Mouse (Mus musculus): ENCODE measurements around the gene Arhgap42. TPM values are rescaled to one million over a fixed set of nuclear protein-coding genes. Genes with fewer than 3 reads are reported as not detected.
A peak's percentile ranks its signal among the peaks of the same experiment; 100 is the strongest.

The Arhgap42 gene
- total RNA-seq, 1 experiment: 4.3 TPM

DNA sequence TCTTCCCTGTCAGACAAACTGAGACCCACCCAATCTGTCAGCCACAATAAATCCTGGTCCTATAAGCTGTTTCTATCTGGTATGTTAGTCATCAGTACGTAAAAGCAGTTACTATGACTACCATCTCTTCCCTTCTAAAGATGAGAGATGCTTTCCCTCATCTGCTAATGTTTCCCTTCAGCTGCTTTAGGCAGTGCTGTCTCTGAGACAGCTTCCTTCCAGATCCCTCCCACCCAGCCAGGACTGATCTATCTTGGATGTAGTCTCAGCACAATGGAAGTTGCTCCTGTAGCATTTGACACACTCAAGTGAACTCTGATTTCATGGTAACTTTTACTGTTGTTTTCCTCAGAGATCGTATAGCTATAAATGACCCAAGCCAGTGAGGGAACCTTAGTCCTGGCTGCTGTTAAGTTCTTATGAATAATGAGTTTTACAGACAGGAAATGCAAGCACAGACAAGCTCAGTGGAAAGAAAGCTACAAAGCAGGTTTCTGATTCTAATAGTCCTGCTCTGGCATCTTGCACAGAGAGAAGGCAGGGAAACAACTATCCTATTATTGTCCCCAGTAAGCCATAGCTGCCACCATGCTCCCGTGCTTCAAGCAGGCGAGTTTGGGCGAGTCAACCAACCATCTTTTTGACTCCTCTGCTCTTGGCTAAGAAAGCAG, 67.6 kb downstream of the Arhgap42 start:
- no peak overlapping the region for H3K27ac ChIP-seq (ENCODE audit: insufficient read depth, low read depth, low read length, poor library complexity, severe bottlenecking)
- no peak for DNase-seq (ENCODE audit: low read depth, low spot score)
- TF ChIP-seq HCFC1 (IDR thresholded peaks at IDR 0.05; ENCODE audit: borderline replicate concordance, insufficient read depth, low read length): no peak
- no peak for TF ChIP-seq ZC3H11A (IDR thresholded peaks at IDR 0.05; ENCODE audit: borderline replicate concordance, low read depth, low read length)
- TF ChIP-seq ZNF384 (IDR thresholded peaks at IDR 0.05; ENCODE audit: low read depth, low read length): no peak
- no peak for TF ChIP-seq MAFK (IDR thresholded peaks at IDR 0.05; ENCODE audit: insufficient read depth, low read depth, low read length)
- TF ChIP-seq CHD2 (IDR thresholded peaks at IDR 0.05; ENCODE audit: low read depth, low read length): no peak
- no peaks in the 10 kb centered on the region for H3K9me3 ChIP-seq (ENCODE audit: control insufficient read depth, insufficient read depth, low read depth, low read length)
- no peak overlapping the region for H3K9ac ChIP-seq (ENCODE audit: insufficient read depth, low read depth, low read length, poor library complexity, severe bottlenecking)
- no peak overlapping the region for H3K4me3 ChIP-seq (ENCODE audit: insufficient read depth in 1 of 2, low read depth in 1 of 2, low read length in 2 of 2, poor library complexity in 1 of 2, severe bottlenecking in 1 of 2)
- in situ Hi-C loops (cut with MboI; ENCODE audit: low sequenced_read_pairs in 2 of 2, unreplicated experiment in 2 of 2): no loop called here
- no peaks in the 10 kb centered on the region for H3K36me3 ChIP-seq (ENCODE audit: control insufficient read depth, insufficient read depth, low read length, poor library complexity, severe bottlenecking)
- H3K4me1 ChIP-seq (ENCODE audit: control insufficient read depth in 2 of 2, insufficient read depth in 2 of 2, low read length in 2 of 2, poor library complexity in 1 of 2): no peaks in the 10 kb centered on the region

DNA sequence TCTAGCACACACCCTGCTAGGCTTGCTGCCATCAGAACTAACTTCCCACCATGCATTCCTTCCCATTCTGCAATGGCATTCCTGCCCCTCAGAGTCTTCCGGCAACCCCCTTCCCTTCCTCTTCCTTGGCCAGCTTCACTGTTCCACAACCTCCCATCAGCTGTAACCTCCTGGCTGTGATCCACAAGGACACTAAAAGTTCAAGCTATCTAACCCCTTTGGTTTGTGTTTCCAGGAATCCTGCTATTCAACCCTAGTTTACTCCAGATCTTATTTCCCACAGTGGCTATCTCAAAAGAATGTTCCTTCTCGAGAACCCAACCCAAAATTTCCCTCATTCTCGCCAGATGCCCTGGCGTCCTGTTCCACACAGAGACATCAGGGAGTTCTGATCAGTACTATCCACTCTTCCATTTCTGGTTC, 73.2 kb downstream of the Arhgap42 start:
- H3K9me3 ChIP-seq (ENCODE audit: control insufficient read depth, insufficient read depth, low read depth, low read length): no peaks in the 10 kb centered on the region

DNA sequence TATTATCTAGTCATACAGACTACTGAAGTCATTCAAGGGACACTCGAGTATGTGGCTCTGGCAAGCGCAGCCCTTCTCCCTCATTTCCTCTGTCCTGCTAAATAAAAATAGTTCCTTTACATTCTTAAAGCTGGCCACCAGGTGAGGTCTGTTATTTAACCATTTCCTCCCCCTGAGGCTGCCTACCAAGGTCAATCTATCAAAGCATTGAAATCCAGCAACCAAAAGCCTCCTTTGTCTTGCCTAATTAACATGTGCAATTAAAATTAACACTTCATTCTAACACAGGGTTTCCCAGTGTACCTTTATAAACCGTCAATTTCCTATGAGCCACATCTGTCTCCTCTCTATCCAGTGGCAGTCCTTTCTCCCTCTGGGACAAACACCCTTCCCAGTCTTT, 78.2 kb downstream of the Arhgap42 start:
- H3K27ac ChIP-seq (ENCODE audit: insufficient read depth, low read depth, low read length, poor library complexity, severe bottlenecking): no peak overlapping the region; the same call in 1 of the 2 replicates
- no peak for TF ChIP-seq CHD2 (IDR thresholded peaks at IDR 0.05; ENCODE audit: low read depth, low read length)
- no peak for TF ChIP-seq MAFK (IDR thresholded peaks at IDR 0.05; ENCODE audit: insufficient read depth, low read depth, low read length)
- no peak for TF ChIP-seq ZNF384 (IDR thresholded peaks at IDR 0.05; ENCODE audit: low read depth, low read length)
- TF ChIP-seq HCFC1 (IDR thresholded peaks at IDR 0.05; ENCODE audit: borderline replicate concordance, insufficient read depth, low read length): no peak
- TF ChIP-seq ZC3H11A (IDR thresholded peaks at IDR 0.05; ENCODE audit: borderline replicate concordance, low read depth, low read length): no peak

More for the DNA sequence above, 73.2 kb downstream of the Arhgap42 start:
- no peak overlapping the region for H3K9ac ChIP-seq (ENCODE audit: insufficient read depth, low read depth, low read length, poor library complexity, severe bottlenecking)
- H3K4me1 ChIP-seq (ENCODE audit: control insufficient read depth in 2 of 2, insufficient read depth in 2 of 2, low read length in 2 of 2, poor library complexity in 1 of 2): no peaks in the 10 kb centered on the region; a peak in 1 of 4 replicates
- no peaks in the 10 kb centered on the region for H3K36me3 ChIP-seq (ENCODE audit: control insufficient read depth, insufficient read depth, low read length, poor library complexity, severe bottlenecking)
- DNase-seq (ENCODE audit: low read depth, low spot score): no peak
- H3K27ac ChIP-seq (ENCODE audit: insufficient read depth, low read depth, low read length, poor library complexity, severe bottlenecking): no peak overlapping the region; the same call in 1 of the 2 replicates
- TF ChIP-seq MAFK (IDR thresholded peaks at IDR 0.05; ENCODE audit: insufficient read depth, low read depth, low read length): no peak
- no peak for TF ChIP-seq HCFC1 (IDR thresholded peaks at IDR 0.05; ENCODE audit: borderline replicate concordance, insufficient read depth, low read length)
- TF ChIP-seq ZC3H11A (IDR thresholded peaks at IDR 0.05; ENCODE audit: borderline replicate concordance, low read depth, low read length): no peak
- TF ChIP-seq CHD2 (IDR thresholded peaks at IDR 0.05; ENCODE audit: low read depth, low read length): no peak
- no peak for TF ChIP-seq ZNF384 (IDR thresholded peaks at IDR 0.05; ENCODE audit: low read depth, low read length)
- in situ Hi-C loops (cut with MboI; ENCODE audit: low sequenced_read_pairs in 2 of 2, unreplicated experiment in 2 of 2): no loop called here
- H3K4me3 ChIP-seq (ENCODE audit: insufficient read depth in 1 of 2, low read depth in 1 of 2, low read length in 2 of 2, poor library complexity in 1 of 2, severe bottlenecking in 1 of 2): no peak overlapping the region

DNA sequence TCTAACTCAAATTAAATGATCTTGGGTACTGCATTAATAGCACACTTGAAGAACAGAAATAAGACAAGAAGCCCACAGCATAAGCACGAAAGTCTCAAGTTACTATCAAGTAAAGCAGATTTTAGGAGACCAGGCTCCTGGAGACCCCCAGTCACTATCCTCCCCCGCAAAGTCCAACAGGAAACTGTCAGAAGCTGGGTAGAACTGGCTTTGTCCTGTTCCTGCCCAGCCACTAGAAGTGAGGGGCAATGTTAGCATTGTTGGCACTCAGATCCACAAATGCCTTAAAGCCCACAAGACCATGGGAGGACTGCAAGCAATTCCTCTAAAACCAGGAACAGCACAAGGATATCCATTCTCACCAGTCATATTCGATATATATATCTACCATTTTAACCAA, 80.7 kb downstream of the Arhgap42 start:
- no peak overlapping the region for H3K4me3 ChIP-seq (ENCODE audit: insufficient read depth in 1 of 2, low read depth in 1 of 2, low read length in 2 of 2, poor library complexity in 1 of 2, severe bottlenecking in 1 of 2)
- no peak overlapping the region for H3K9ac ChIP-seq (ENCODE audit: insufficient read depth, low read depth, low read length, poor library complexity, severe bottlenecking)
- no peaks in the 10 kb centered on the region for H3K36me3 ChIP-seq (ENCODE audit: control insufficient read depth, insufficient read depth, low read length, poor library complexity, severe bottlenecking)
- no peak overlapping the region for H3K27ac ChIP-seq (ENCODE audit: insufficient read depth, low read depth, low read length, poor library complexity, severe bottlenecking)
- H3K9me3 ChIP-seq (ENCODE audit: control insufficient read depth, insufficient read depth, low read depth, low read length): no peaks in the 10 kb centered on the region
- in situ Hi-C loops (cut with MboI; ENCODE audit: low sequenced_read_pairs in 2 of 2, unreplicated experiment in 2 of 2): no loop called here
- no peak for TF ChIP-seq HCFC1 (IDR thresholded peaks at IDR 0.05; ENCODE audit: borderline replicate concordance, insufficient read depth, low read length)
- no peak for TF ChIP-seq ZC3H11A (IDR thresholded peaks at IDR 0.05; ENCODE audit: borderline replicate concordance, low read depth, low read length)
- TF ChIP-seq CHD2 (IDR thresholded peaks at IDR 0.05; ENCODE audit: low read depth, low read length): no peak
- TF ChIP-seq MAFK (IDR thresholded peaks at IDR 0.05; ENCODE audit: insufficient read depth, low read depth, low read length): no peak
- TF ChIP-seq ZNF384 (IDR thresholded peaks at IDR 0.05; ENCODE audit: low read depth, low read length): no peak
- peaks cover 0 to 2% of the 10 kb centered on the region in 2 experiments; a peak in 2 of 4 replicates for H3K4me1 ChIP-seq (ENCODE audit: control insufficient read depth in 2 of 2, insufficient read depth in 2 of 2, low read length in 2 of 2, poor library complexity in 1 of 2)
- DNase-seq (ENCODE audit: low read depth, low spot score): no peak

More for the DNA sequence above, 78.2 kb downstream of the Arhgap42 start:
- Histone ChIP-seq H3K4me3 (ENCODE audit: insufficient read depth in 1 of 2, low read depth in 1 of 2, low read length in 2 of 2, poor library complexity in 1 of 2, severe bottlenecking in 1 of 2) (no peak overlapping the region), H3K9me3 (ENCODE audit: control insufficient read depth, insufficient read depth, low read depth, low read length) (no peaks in the 10 kb centered on the region), H3K9ac (ENCODE audit: insufficient read depth, low read depth, low read length, poor library complexity, severe bottlenecking) (no peak overlapping the region), H3K4me1 (ENCODE audit: control insufficient read depth in 2 of 2, insufficient read depth in 2 of 2, low read length in 2 of 2, poor library complexity in 1 of 2) (peaks cover 0 to 2% of the 10 kb centered on the region in 2 experiments; a peak in 2 of 4 replicates), H3K36me3 (ENCODE audit: control insufficient read depth, insufficient read depth, low read length, poor library complexity, severe bottlenecking) (no peaks in the 10 kb centered on the region)
- in situ Hi-C loops (cut with MboI; ENCODE audit: low sequenced_read_pairs in 2 of 2, unreplicated experiment in 2 of 2): no loop called here
- DNase-seq (ENCODE audit: low read depth, low spot score): peak; percentile 49
